Mouse (Mus musculus): ENCODE data around the gene Mrps24.

Mrps24 gene

DNA sequence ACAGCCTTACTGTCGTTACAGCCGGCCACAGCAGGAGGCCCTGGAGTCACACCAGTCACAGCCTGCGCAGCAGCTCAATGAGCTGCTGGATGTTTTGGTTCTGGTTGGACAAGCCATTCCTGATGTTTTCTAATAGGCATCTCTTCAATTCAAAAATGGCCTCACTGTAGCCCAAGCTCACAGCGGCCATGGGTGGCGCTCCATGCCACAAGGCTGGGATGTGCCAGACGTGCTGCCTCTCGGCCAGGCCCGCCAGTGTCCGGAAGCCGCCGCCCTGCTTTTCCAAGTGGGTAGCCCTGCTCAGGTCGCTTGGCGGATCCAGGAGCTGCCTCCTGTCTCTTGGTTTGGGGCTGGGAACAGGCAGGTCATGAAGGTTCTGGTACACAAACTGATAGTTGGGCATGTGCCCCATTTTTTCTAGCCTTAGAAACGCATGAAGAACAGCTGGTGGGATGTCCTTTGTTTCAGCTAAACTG is at the start of gene Mrps24:
Mrps24 (minus strand) TSS at position 51 of the 476 bp plus-strand sequence.
- CTCF ChIA-PET: interaction anchor here (0.5 kb wide), 1 partner anchor 424 kb away, joined by 4 read pairs; no protein-coding TSS in a partner anchor

DNA sequence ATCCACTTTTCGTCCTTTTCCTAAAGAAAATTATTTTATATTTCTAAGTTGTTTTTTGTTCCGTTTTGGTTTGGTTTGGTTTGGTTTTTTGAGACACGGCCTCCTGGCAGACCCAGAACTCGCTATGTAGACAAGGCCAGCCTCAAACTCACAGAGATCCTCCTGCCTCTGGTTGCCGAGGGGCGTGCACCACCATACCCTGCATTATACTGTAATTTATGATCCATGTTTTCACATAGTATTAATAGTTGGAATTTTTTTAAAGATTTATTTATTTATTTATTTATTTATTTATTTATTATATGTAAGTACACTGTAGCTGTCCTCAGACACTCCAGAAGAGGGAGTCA is 47.1 kb upstream of the Mrps24 start:
- CTCF ChIA-PET: interaction anchor here (0.7 to 0.8 kb wide), 2 partner anchors 21 to 915 kb away, joined by 3 read pairs; no protein-coding TSS in a partner anchor

DNA sequence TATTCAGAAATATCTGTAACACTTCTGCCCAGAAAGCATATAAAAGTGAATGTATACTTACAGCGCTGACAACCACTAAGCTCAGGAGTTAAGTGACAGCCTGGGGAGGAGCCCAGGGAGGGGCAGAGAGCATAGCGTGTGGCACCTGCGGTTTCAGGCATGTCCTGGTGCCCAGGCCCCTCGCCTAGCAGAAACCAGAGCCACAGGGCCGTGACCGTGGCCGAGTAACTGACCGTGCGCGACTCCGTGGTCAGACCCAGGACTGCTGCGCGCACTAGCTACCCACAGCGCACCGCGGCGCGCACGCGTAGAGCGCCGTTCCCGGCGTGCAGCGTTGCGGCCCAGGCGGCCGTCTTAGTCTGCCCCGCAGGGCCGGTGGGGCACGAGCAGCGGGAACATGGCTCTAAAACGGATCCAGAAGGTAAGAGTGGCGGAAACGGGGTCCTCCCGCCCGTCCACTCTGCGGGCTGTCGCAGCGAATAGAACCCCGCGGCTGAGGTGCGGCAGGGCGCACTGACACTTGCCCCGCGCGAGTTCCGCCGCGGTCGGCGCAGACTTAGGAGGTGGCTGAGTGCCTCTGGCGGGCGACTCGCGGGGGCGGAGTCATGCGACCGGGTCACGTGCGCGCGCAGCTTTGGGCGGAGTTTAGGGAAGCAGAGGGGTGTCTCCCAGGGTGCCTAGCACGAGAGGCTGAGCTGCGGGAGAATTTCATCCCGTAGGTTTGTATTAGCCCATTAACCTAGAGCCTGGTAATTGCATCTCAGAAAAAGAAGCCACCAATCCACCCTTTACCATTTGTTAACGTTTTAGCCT is 46.5 kb upstream of the Mrps24 start, which contains the start of gene Urgcp:
Urgcp (minus strand) TSS at position 557 of the 813 bp plus-strand sequence.
- CTCF ChIA-PET: interaction anchor here (0.6 to 0.8 kb wide), 3 partner anchors 21 to 914 kb away, joined by 3 read pairs; no protein-coding TSS in a partner anchor

DNA sequence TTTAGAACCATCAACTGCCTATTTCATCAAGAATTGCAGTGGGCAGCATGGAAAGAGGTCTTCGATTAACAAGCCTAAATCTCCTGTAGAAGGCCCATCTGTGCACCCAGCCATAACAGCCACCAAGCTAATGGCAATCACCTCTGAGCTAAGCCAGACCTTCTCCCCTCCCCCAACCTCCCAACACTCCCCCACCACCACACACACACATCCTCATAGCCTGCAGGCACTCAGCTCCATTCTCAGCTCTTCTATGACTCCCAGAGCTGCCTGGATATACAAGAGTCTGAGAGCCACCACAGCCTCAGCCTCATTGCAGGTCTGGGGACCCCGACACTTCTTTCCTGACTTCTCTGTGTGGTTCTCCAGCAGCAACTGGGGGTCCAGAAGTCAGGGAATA is 38.3 kb upstream of the Mrps24 start:
- CTCF ChIA-PET: no interaction called here

DNA sequence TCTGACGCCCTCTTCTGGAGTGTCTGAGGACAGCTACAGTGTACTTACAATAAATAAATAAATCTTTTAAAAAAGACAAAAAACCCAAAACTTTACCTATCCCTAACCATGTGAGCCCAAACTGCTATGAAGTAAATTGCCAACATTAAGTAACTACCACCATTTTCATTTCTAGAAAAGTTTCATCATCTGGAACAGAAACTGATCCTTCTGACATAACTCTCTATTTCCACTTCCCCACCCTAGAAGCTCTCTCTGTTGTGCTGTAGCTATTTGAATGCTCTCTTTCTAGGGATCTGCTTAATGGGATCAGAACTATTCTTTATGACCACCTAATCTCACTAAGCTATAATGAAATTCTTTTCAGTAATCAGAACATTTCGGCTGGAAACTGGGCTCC is 29.5 kb upstream of the Mrps24 start:
- CTCF ChIA-PET: no interaction called here

DNA sequence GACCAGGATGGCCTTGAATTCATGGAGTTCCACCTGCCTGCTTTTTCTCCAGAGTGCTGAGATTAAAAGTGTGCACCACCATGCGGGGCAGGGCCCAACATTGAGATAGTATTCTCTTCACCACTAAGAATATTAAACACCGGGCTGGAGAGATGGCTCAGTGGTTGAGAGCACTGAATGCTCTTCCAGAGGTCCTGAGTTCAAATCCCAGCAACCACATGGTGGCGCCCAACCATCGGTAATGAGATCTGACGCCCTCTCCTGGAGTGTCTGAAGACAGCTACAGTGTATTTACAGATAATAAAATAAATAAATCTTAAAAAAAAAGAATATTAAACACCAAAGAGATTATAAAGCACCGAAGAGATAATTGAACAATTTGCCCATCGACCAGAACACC is 26.6 kb upstream of the Mrps24 start:
- CTCF ChIA-PET: no interaction called here

DNA sequence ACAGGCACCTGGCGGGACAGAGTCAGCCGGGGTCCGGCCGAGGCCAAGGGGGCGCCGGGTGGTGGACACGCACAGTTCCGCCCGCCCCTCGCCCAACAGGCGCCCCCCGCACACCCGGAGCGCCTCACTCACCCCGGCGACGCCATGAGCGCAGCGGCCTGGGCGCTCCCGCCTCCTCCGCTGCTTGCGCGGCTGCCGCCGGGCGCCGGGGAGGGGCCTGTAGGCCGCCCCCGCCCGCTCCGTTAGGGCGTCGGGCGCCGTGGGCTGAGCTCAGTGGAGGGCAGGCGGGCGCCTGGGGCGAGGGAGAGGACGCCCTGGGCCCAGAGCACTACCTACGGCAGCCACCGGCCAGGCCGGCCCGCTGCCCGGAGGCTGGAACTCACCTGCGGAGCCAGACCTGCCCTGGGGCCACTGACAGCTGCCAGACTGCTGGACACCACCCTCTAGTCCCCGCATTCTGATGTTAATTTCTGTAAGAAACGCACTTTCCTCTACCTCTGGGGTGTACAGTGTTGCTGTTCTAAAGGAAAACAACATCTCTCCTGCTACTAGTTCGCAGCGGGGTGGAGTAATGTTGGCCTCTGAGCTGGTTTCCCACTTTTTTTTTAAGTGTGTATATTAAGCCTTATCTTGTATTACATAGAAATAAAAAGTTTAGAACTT is 25.6 kb upstream of the Mrps24 start:
- CTCF ChIA-PET: interaction anchor here (0.6 to 0.9 kb wide), 2 partner anchors 21 to 1153 kb away, joined by 3 to 5 read pairs; partner anchors contain the start of gene Urgcp

DNA sequence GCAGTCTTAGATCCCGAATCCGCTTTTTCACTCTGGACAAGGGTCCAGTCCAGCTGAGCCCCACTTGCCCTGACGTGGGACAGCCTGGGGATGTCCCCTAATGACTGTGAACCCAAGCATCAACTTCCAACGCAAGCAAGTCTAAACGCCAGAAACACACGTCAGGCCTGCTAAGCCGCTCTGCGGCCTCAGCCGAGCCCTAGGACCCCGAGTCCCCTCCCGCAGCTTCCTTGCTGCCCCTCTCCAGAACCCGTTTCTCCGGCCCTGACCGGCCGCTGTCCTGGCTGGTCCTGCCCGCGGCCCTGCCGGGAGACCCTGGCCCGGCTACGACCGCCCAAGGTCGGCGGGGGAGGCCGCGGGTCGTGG is 25.1 kb upstream of the Mrps24 start:
- CTCF ChIA-PET: no interaction called here

DNA sequence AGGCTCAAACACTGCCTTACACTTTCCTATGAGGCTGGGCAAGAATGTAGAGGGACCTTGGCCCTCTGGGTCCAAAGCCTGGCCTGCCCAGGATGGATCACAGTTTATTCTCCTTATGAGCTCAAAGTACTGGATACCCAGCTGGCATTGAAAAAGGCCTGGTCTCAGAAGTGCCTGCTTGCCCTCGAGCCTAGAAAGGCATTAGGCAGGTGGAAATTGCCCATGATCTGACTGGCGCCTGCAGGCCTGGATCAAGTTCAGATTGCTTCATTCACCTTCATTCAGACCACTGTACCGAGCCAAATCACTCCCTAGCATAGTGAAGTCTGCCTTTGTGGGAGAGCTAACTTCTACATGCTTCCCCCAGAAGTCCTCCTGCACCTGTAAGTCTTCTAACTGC is 24.4 kb upstream of the Mrps24 start:
- CTCF ChIA-PET: no interaction called here

DNA sequence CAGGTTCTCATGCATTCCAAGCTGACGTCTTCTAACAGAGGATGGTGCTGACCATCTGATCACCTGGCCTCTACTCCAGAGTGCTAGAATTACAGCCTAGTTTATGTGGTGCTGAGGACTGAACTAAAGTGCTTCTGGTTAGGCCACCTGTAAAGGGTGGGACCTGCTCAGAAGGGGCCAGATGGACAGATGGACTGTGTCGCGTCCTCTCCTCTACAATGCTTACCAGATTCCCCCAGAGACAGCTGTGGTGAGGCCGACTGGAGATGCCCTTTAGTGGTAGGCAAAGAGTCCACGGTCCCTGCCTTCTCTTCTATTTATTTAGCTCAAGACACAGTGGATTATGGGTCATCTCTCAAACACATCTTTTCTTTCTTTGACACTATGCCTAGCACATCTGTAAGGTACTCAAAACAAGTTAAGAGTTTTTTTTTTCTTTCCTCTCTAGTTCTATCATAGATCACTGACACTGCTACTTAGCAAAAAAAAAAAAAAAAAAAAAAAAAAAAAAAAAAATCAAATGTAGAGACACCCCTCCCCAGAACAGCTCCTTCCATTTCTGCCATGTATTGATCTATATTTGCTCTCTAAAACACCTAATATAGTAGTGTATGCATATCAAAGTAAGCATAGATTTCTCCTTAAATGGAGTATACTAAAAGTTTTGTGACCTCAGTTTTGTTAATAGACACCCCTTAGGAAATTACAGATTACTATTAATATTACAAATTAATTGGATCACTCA is 23.6 kb upstream of the Mrps24 start:
- CTCF ChIA-PET: no interaction called here

DNA sequence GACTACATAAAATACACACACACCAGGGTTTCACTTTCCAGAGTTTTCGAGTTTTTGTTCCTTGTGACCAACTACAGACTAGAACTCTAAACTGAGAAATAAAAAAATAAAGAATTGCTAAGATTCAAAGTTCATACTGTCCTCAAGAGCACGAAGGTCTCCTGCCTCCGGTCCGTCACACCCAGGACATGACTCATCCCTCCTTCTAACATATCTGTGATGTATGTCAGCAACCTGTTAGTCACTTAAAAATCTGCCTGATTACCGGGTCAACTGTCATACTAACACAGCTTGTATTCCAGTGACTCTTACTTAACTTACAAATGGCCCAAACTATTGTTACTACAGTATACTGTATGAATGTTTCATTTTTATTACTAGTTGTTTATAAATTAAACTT is 21.7 kb upstream of the Mrps24 start:
- CTCF ChIA-PET: no interaction called here

DNA sequence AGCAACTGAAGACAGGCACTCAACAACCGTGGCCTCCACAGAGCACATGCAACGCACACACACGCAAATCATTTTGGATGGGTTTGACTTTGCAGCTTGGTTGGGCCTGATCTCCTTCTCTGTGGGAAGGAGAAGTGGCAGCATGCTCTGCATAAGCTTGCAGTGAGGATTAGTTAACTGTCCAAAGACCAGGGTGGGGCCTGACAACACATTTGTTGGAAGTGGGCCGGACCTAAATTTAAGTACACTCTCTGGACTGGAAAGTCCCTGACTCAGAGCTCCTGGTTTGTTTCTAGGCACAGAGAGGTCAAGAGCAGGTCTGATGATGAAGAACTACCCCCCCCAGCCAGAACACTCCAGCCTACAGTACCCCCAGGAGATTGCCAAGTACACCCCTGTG is 18.8 kb upstream of the Mrps24 start:
- CTCF ChIA-PET: no interaction called here

DNA sequence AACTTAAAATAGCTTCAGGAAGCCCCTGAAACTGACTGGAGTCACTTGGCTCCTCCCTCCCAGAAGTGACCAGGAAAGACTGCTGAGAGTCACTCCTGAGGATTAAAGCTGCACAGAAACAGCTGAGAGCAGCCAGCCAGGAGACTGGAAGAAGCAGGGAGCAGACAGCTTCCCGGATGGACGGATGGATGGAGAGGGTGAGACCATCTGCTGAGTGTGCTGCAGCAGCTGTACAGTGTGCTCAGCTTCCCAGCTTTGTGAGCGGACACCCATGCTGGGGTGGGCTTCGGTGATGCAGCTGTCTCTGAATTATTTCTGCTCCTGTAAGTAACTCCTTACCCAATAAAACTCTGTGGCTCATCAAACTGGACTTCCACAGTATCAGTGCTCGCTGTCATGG is 16.9 kb upstream of the Mrps24 start:
- CTCF ChIA-PET: no interaction called here

DNA sequence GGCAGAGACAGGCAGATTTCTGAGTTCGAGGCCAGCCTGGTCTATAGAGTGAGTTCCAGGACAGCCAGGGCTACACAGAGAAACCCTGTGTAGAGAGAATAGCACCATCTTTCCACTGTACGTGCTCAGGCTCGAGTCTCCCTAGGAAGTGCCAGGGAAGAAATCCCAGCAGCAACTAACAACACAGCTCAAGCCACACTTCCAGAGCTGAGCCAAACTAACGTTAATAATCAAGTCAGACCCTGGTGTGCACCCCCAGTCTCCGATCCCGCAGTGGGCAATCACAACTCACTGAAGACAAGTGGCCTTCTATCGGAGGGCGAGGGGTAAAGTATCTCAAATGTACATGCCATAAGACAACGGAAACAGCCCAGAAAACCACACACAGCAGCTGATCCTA is 14.1 kb upstream of the Mrps24 start:
- CTCF ChIA-PET: no interaction called here

DNA sequence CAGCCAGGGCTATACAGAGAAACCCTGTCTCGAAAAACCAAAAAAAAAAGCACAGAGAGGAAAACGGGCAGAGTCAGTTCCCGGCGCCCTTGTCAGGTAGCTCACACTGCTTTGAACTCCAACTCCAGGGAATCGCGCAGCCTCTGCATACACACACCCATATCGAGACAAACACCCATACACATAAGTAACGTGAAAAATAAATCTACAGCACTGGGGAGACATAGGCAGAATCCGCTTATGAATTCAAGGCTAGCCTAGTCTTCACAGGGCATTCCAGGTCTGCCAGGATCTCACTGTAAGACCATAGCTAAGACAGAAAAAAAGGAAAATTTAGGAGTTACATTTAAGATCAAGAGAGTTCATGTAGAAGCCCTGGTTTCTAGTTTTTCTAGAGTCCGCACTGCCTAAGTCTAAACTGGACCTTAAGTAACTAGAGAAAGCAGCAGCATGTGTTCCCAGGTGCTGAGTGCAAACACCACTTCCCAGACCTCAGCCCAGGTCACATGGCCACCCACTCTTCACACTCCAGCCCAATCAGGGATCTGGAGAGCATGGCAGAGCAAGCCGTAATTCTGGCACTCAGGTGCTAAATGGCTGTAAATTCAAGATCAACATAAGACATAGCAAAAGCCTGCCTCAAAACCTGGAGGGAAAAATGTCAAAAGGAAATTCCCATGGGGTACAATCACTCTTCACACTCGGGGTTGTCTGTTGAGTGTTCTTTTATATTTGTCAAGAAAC is 3.3 kb upstream of the Mrps24 start:
- CTCF ChIA-PET: no interaction called here

DNA sequence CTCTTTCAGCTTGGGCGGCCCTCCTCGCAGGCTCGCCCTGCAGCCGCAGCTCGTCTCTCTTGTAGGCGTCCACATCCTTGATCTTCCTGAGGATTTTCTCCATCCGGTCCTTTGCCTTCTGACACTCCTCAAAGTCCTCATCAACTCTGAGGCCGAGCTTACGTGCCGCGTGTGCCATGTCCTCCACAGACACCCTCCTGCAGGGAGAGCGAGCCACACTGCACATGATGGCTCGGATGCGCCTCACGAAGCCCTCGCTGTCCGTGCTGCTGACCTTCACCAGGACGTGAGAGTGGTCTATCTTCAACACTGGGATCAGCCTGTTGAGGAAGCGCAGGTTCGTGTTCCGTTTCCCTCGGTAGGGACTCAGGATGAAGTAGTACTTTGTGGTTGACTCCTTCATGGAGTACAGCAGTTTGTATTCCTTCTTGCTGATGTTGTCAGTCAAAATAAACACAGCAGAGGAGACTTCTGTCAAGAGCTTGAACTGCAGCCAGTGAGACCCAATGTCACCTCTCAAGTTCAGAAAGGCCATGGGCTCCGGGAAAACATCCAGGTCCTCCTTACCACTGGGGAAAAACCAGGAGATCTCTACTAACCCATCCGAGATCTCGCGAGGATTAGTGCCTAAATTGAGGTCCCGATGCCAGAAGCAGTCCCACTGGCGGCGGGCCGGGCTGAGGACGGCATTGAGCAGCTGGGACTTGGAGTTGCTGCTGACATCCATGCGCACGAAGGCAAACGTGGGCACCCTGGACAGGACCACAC is 1.6 kb upstream of the Mrps24 start:
- CTCF ChIA-PET: no interaction called here

DNA sequence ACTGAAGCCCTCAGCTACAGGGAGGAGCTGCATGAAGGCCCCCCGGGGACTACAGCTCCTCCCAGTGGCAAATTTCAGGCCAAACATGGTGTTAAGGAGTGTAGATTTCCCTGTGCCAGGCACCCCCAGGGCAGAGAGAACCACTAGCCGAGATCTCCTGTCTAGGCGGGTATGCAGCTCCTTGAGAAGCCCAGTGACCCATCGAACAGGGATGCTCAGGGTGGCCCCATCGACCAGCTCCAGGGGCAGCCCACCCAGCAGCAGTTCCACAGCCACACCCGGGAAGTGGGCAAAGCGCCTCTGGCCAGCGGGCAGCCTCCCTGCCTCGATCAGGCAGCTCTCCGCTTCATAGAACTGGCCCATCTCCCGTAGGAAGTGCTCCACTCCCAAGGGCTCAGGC is 766 bp upstream of the Mrps24 start:
- CTCF ChIA-PET: interaction anchor here (0.5 kb wide), 1 partner anchor 424 kb away, joined by 4 read pairs; no protein-coding TSS in a partner anchor

DNA sequence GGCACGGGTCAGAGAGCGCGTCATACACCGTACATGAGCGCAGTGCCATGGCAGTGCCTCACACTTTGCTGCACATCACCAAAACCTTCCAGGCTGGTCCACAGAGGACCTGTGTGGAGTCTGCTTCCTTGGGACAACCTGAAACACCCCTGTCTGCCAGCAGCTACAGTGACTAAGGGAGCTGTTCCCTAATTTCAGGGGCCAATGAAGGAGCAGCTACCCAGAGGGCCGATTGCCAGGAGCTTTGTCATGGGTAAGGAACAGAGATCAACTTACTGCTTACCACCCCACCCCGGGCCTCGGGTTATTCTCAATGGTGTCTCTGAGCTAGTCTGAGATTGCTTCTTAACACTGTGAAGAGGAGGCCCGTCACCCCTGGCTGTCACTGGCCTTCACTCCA is 301 bp downstream of the Mrps24 start:
- CTCF ChIA-PET: no interaction called here

DNA sequence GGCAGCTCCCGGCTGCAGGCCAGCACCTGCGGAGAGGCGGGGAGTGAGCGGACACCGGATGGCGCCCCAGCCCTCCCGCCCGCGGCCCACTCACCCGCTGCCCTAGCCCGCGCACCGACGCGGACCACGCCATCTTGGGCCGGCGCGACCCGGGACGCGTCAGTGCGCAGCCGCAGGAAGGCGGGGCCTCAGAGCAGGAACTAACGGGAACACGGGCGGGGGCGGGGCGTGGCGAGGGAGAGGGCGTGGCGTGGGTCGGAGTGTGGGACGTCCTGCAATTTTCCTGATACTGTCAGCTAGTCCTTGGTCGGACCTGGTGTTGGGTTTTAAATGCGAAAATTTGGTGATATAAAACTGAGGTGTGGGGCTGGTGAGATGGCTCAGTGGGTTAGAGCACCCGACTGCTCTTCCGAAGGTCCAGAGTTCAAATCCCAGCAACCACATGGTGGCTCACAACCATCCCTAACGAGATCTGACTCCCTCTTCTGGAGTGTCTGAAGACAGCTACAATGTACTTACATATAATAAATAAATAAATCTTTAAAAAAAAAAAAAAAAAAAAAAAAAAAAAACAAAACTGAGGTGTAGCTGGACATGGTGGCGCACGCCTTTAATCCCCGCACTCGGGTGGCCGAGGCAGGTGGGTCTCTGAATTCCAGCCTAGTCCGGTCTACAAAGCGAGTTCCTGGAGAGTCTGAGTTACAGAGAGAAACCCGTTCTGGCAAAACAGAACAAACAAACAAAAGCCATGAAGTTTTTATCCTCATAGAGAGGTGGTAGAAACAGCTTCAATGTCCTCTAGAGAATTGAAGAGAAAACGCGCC is 7.7 kb downstream of the Mrps24 start:
- CTCF ChIA-PET: interaction anchor here (0.6 to 0.7 kb wide), 4 partner anchors 54 to 574 kb away, joined by 3 to 12 read pairs (median 6); no protein-coding TSS in a partner anchor
